Mouse (Mus musculus): ENCODE results near the gene Ddx54. TPM values are rescaled to one million over a fixed set of nuclear protein-coding genes. Genes with fewer than 3 reads are reported as not detected.

Gene Ddx54
- polyA plus RNA-seq, 1 experiment = 49.9 TPM

- no peak for TF ChIP-seq EP300 (IDR thresholded peaks at IDR 0.05; ENCODE audit: insufficient read depth, low read depth, low read length)
- no peak for TF ChIP-seq CTCF (IDR thresholded peaks at IDR 0.05; ENCODE audit: low read depth, low read length)
- no peak for TF ChIP-seq POLR2A (IDR thresholded peaks at IDR 0.05; ENCODE audit: insufficient read depth, low read length)
- Histone ChIP-seq H3K4me1 (ENCODE audit: control insufficient read depth, insufficient read depth, low read length) (no peaks in the 10 kb centered on the region), H3K4me3 (ENCODE audit: low read depth, low read length) (peak overlapping the region; percentile 24), H3K9ac (ENCODE audit: low read depth, poor library complexity, severe bottlenecking) (peak overlapping the region; percentile 7; the same call in 1 of the 2 replicates), H3K9me3 (replicated peaks; ENCODE audit: control insufficient read depth, insufficient read depth, low read length, poor library complexity, severe bottlenecking) (no peaks in the 10 kb centered on the region), H3K27ac (ENCODE audit: insufficient read depth, low read length) (no peak overlapping the region), H3K36me3 (ENCODE audit: control insufficient read depth, insufficient read depth, low read length, poor library complexity, severe bottlenecking) (no peaks in the 10 kb centered on the region), H3K27me3 (ENCODE audit: control insufficient read depth, insufficient read depth, low read length, poor library complexity, severe bottlenecking) (no peaks in the 10 kb centered on the region)
Observed at GRCm38 (mm10) chr5:120566681-120567252, 45.8 kb upstream of the Ddx54 start.

- Histone ChIP-seq H3K9ac (ENCODE audit: low read depth, poor library complexity, severe bottlenecking) (peak overlapping the region; percentile 7; the same call in 1 of the 2 replicates), H3K4me1 (ENCODE audit: control insufficient read depth, insufficient read depth, low read length) (no peaks in the 10 kb centered on the region)
Observed at GRCm38 (mm10) chr5:120567253-120567701, 45.3 kb upstream of the Ddx54 start.

GRCm38 (mm10) chr5:120567761-120568211 lies 44.8 kb upstream of the Ddx54 start:
- peak overlapping the region; percentile 24; the same call in 1 of the 2 replicates for H3K4me3 ChIP-seq (ENCODE audit: low read depth, low read length)
- no peak for TF ChIP-seq POLR2A (IDR thresholded peaks at IDR 0.05; ENCODE audit: insufficient read depth, low read length)
- TF ChIP-seq EP300 (IDR thresholded peaks at IDR 0.05; ENCODE audit: insufficient read depth, low read depth, low read length) = no peak
- TF ChIP-seq CTCF (IDR thresholded peaks at IDR 0.05; ENCODE audit: low read depth, low read length) = no peak
- no peaks in the 10 kb centered on the region for H3K9me3 ChIP-seq (replicated peaks; ENCODE audit: control insufficient read depth, insufficient read depth, low read length, poor library complexity, severe bottlenecking)
- no peaks in the 10 kb centered on the region for H3K4me1 ChIP-seq (ENCODE audit: control insufficient read depth, insufficient read depth, low read length)
- no peaks in the 10 kb centered on the region for H3K27me3 ChIP-seq (ENCODE audit: control insufficient read depth, insufficient read depth, low read length, poor library complexity, severe bottlenecking)
- H3K36me3 ChIP-seq (ENCODE audit: control insufficient read depth, insufficient read depth, low read length, poor library complexity, severe bottlenecking) = no peaks in the 10 kb centered on the region
- no peak overlapping the region for H3K27ac ChIP-seq (ENCODE audit: insufficient read depth, low read length)
- no peak overlapping the region for H3K9ac ChIP-seq (ENCODE audit: low read depth, poor library complexity, severe bottlenecking)

More at GRCm38 (mm10) chr5:120567253-120567701, 45.3 kb upstream of the Ddx54 start:
- TF ChIP-seq POLR2A (IDR thresholded peaks at IDR 0.05; ENCODE audit: insufficient read depth, low read length) (no peak), EP300 (IDR thresholded peaks at IDR 0.05; ENCODE audit: insufficient read depth, low read depth, low read length) (no peak), CTCF (IDR thresholded peaks at IDR 0.05; ENCODE audit: low read depth, low read length) (no peak)
- H3K27me3 ChIP-seq (ENCODE audit: control insufficient read depth, insufficient read depth, low read length, poor library complexity, severe bottlenecking) = no peaks in the 10 kb centered on the region
- H3K36me3 ChIP-seq (ENCODE audit: control insufficient read depth, insufficient read depth, low read length, poor library complexity, severe bottlenecking) = no peaks in the 10 kb centered on the region
- H3K4me3 ChIP-seq (ENCODE audit: low read depth, low read length) = peak overlapping the region; percentile 24
- H3K27ac ChIP-seq (ENCODE audit: insufficient read depth, low read length) = no peak overlapping the region
- no peaks in the 10 kb centered on the region for H3K9me3 ChIP-seq (replicated peaks; ENCODE audit: control insufficient read depth, insufficient read depth, low read length, poor library complexity, severe bottlenecking)

GRCm38 (mm10) chr5:120568336-120568768 lies 44.2 kb upstream of the Ddx54 start:
- Histone ChIP-seq H3K9ac (ENCODE audit: low read depth, poor library complexity, severe bottlenecking) (no peak overlapping the region), H3K27me3 (ENCODE audit: control insufficient read depth, insufficient read depth, low read length, poor library complexity, severe bottlenecking) (no peaks in the 10 kb centered on the region), H3K27ac (ENCODE audit: insufficient read depth, low read length) (no peak overlapping the region), H3K9me3 (replicated peaks; ENCODE audit: control insufficient read depth, insufficient read depth, low read length, poor library complexity, severe bottlenecking) (no peaks in the 10 kb centered on the region), H3K36me3 (ENCODE audit: control insufficient read depth, insufficient read depth, low read length, poor library complexity, severe bottlenecking) (no peaks in the 10 kb centered on the region), H3K4me3 (ENCODE audit: low read depth, low read length) (no peak overlapping the region), H3K4me1 (ENCODE audit: control insufficient read depth, insufficient read depth, low read length) (no peaks in the 10 kb centered on the region)
- TF ChIP-seq CTCF (IDR thresholded peaks at IDR 0.05; ENCODE audit: low read depth, low read length) = no peak
- no peak for TF ChIP-seq POLR2A (IDR thresholded peaks at IDR 0.05; ENCODE audit: insufficient read depth, low read length)
- no peak for TF ChIP-seq EP300 (IDR thresholded peaks at IDR 0.05; ENCODE audit: insufficient read depth, low read depth, low read length)

- Histone ChIP-seq H3K9me3 (replicated peaks; ENCODE audit: control insufficient read depth, insufficient read depth, low read length, poor library complexity, severe bottlenecking) (no peaks in the 10 kb centered on the region), H3K27ac (ENCODE audit: insufficient read depth, low read length) (no peak overlapping the region), H3K4me3 (ENCODE audit: low read depth, low read length) (no peak overlapping the region), H3K36me3 (ENCODE audit: control insufficient read depth, insufficient read depth, low read length, poor library complexity, severe bottlenecking) (no peaks in the 10 kb centered on the region), H3K9ac (ENCODE audit: low read depth, poor library complexity, severe bottlenecking) (no peak overlapping the region), H3K27me3 (ENCODE audit: control insufficient read depth, insufficient read depth, low read length, poor library complexity, severe bottlenecking) (no peaks in the 10 kb centered on the region), H3K4me1 (ENCODE audit: control insufficient read depth, insufficient read depth, low read length) (no peaks in the 10 kb centered on the region)
- TF ChIP-seq EP300 (IDR thresholded peaks at IDR 0.05; ENCODE audit: insufficient read depth, low read depth, low read length) (no peak), POLR2A (IDR thresholded peaks at IDR 0.05; ENCODE audit: insufficient read depth, low read length) (no peak), CTCF (IDR thresholded peaks at IDR 0.05; ENCODE audit: low read depth, low read length) (no peak)
Observed at GRCm38 (mm10) chr5:120568964-120569363, 43.6 kb upstream of the Ddx54 start.

GRCm38 (mm10) chr5:120569791-120570190 lies 42.7 kb upstream of the Ddx54 start:
- H3K9ac ChIP-seq (ENCODE audit: low read depth, poor library complexity, severe bottlenecking) = no peak overlapping the region
- H3K4me1 ChIP-seq (ENCODE audit: control insufficient read depth, insufficient read depth, low read length) = no peaks in the 10 kb centered on the region
- H3K27ac ChIP-seq (ENCODE audit: insufficient read depth, low read length) = no peak overlapping the region

More at GRCm38 (mm10) chr5:120569791-120570190, 42.7 kb upstream of the Ddx54 start:
- Histone ChIP-seq H3K9me3 (replicated peaks; ENCODE audit: control insufficient read depth, insufficient read depth, low read length, poor library complexity, severe bottlenecking) (no peaks in the 10 kb centered on the region), H3K36me3 (ENCODE audit: control insufficient read depth, insufficient read depth, low read length, poor library complexity, severe bottlenecking) (no peaks in the 10 kb centered on the region), H3K4me3 (ENCODE audit: low read depth, low read length) (no peak overlapping the region), H3K27me3 (ENCODE audit: control insufficient read depth, insufficient read depth, low read length, poor library complexity, severe bottlenecking) (no peaks in the 10 kb centered on the region)
- no peak for TF ChIP-seq EP300 (IDR thresholded peaks at IDR 0.05; ENCODE audit: insufficient read depth, low read depth, low read length)
- no peak for TF ChIP-seq POLR2A (IDR thresholded peaks at IDR 0.05; ENCODE audit: insufficient read depth, low read length)
- TF ChIP-seq CTCF (IDR thresholded peaks at IDR 0.05; ENCODE audit: low read depth, low read length) = no peak

Measured in ES-Bruce4 (cell line).